Mouse (Mus musculus): ENCODE measurements at regions not wholly inside any gene's neighbourhood (a gene's known extent, or its start where the extent isn't known, plus 50 kb on each side); places are given as distances from the start of the nearest gene placed in this dataset.

GRCm38 (mm10) chr10:38147421-38147820 lies 674.2 kb downstream of the Rfpl4b start:
- DNase-seq = no peak

GRCm38 (mm10) chr10:38139196-38139595 lies 682.4 kb downstream of the Rfpl4b start:
- DNase-seq = no peak

DNA sequence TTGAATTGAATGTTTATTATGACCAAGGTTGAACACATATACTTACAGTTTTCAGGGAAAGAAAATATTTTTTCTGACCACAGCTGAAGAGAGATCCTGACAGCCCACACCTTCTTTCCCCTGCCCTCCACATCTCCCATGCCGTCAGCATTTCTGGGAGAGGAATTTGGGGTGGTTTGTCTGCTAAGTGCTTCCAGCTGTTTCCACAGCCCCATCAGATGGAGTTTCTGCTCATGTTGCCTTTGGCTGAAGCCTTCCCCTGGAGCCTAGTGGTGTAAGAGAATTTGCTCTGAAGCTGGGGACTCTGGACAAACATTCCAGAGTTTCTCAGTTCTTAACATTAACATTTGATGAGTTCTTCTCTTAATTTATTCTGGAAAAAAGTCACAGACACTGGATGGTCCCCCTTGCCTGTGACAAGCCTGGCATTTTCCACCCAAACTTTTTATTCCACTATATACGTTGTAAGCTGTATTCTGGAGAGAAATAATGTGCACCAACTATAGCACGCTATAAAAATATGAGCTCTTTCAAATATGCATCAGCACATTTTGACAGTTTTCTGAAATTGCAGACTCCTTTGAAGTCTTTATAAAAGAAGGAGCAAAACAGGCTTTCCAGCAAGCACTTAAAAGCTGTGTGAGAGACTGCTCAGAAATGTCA lies 699.5 kb downstream of the Rfpl4b start:
- no peak for DNase-seq

GRCm38 (mm10) chr10:38118601-38119000 lies 703.0 kb downstream of the Rfpl4b start:
- no peak for DNase-seq

- DNase-seq = no peak
Measured at GRCm38 (mm10) chr10:38116516-38116915, 705.1 kb downstream of the Rfpl4b start.

GRCm38 (mm10) chr10:38114194-38114593 lies 707.4 kb downstream of the Rfpl4b start:
- no peak for DNase-seq

- DNase-seq = no peak
Measured at GRCm38 (mm10) chr10:38108591-38108990, 713.0 kb downstream of the Rfpl4b start.

DNA sequence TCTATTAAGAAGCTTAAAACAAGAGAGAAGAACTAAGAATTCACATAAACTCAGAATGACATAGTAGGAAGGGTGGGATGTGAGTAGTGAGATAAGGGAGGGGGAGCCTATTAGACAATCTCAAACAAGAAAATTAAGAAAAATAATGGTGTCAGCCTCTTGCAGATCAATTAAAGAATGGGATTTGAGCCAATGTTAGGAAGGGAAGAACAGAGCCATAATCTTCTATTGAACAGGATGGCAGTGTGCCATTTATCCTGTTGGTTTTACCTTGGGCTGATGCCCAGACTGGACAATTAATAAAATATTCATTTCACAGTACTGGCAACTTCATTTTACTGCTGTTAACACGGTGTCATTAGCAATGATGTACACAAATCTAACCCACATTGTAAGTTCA lies 718.0 kb downstream of the Rfpl4b start:
- no peak for DNase-seq

DNA sequence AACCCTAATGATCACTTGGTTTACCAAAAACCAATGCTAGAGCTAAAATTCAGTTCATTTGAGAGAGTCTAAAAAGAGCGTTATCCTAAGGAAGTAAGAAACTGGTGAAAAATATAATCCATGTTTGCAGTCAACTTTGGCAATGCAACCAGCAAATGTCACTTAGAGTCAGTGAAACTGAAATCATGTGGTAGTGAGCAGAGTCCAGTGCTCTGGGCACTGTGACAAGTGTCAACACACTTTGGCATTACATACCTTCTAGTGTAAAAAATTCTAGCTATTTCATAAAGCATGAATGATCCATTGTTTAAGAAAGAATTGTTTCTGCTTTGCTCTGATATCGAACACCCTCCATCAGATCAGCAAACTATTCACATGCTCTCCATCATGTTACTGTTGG lies 743.1 kb downstream of the Rfpl4b start:
- DNase-seq = no peak

DNA sequence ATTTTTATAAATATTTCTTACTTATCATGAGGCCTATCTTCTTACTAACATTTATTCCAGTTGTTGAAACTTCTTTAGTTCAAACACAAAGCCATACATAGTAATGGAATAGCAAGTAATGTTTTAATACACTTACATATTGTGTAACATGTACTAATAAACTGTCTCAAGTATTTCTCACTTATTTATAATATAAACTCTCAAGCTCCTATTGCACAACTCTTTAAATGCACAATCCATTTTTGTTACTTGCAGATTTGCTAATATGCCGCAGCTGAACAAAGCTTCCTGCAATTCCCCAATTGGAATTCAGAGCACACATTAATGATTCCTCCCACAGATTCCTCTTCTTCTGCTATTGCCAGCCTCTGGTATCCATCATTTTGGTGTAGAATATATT lies 749.2 kb downstream of the Rfpl4b start:
- DNase-seq = no peak

- no peak for DNase-seq
Measured at GRCm38 (mm10) chr10:38059050-38059449, 762.5 kb downstream of the Rfpl4b start.

GRCm38 (mm10) chr10:38010452-38010851 lies 811.1 kb downstream of the Rfpl4b start:
- no peak for DNase-seq

DNA sequence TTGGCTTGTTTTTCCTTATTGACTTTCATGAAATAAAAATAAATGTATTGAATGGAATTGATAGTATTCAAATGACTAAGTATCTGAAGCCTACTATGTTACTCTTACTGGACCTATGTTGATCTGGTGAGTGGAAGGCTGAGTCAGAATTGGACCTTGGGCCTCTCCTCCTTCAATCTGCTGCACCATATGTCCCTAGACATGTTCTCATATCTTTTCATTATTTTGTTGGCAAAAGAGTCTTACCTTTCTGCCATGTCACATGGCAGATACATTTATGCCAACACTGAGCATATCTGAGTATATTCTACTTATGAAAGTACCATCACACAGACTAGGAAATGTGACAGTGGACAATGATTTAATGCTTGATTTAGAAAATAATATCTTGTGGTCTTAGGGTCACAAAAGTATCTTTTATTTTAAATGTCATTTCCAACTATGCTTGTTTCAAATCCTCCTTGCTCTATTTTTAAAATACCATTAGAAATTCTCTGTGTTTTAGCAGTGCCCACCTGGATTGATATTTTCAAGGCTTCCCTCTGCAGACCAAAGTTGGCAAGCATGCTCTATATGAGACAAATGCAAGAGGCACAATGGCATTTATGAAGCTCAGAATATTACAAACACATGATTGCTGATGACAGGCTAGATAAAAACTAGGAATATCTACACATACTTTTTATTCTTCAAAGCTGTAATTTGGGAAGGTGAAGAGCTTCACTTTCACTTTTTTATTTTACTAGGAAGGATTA lies 825.7 kb downstream of the Rfpl4b start:
- no peak for DNase-seq

DNA sequence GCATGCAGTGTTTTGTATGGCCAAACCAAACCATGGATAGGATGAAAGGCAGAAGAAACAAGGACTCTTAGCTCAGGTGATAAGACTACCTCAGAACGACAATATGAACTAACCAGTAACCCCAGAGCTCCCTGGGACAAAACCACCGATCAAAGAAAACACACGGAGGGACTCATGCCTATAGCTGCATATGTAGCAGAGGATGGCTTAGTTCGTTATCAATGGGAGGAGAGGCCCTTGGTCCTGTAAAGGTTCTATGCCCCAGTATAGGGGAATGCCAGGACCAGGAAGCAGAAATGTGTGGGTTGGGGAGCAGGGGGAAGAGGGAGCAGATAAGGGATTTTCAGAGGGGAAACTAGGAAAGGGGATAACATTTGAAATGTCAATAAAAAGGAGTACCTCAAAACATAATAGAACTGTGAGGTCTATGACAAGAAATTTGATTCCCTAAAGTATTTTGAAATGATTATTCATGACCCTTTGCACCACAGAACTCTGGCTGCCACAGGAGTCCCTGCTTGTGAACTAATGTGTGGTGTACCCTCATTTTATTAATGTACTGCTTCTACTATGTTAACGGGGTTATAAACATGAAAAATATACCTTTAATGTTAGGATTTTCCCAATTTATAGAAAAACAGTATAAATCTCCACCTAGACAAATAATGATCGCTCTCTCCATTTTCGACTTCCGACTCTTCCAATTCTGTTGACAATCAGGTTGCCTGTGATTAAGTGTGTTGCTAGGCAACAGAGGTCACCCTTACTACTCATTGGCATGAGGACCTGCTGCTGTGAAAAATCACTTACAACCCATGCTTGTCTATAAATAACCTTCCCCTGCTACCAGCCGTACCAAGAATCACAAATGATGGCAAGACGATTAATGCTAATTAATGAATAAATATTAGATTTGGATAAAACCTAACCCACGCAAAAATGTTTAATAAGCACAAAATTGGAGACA lies 833.0 kb downstream of the Rfpl4b start:
- no peak for DNase-seq

DNA sequence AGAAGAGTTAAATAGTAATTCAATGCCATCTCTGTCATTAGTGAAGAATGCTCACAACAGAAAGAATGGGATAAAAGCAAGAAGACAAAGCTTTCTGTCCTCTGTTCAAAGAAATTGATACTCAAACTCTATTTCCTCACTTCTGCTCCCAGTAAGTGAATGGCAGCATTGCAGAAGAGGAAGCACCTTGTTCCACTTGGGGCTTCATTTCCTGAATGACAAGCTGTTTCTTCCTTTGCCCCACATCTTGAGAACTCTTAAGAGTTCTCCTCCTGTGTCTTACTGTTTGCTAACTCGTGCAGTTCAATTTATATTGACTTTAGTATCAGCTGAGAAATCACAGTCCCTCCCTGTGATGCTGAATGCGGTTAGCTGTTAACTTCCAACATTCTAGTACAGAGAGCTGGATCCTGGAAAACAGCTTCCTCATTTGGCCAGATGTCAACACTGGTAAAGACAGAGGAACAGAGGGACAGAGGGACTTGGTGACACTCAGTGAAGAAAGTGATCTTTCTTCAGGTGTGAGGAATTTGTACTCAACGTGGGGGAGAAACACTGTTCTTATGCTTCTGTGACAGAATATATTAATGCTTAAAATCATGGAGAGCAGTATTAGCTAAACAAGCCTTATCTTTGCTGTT lies 840.3 kb upstream of the Marcks start:
- DNase-seq = no peak

DNA sequence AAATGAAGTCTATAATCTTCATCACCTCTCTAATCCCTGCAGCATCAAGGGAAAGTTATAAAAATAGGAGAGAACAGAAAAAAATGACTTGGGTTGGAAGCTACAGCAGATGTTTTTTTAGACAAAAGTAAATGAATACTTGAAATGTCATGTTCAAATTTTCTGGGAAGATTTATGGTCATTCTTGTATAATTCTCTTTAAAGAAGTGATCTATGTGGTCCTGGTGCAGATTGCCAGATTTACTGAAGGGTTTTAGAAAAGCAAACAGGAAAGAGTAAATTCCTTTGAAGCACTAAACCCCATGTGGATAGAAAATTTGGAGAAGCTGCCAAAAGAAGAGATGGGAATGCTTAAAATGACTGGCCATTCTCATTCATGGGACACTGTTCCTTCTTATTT lies 821.3 kb upstream of the Marcks start:
- DNase-seq = no peak

DNA sequence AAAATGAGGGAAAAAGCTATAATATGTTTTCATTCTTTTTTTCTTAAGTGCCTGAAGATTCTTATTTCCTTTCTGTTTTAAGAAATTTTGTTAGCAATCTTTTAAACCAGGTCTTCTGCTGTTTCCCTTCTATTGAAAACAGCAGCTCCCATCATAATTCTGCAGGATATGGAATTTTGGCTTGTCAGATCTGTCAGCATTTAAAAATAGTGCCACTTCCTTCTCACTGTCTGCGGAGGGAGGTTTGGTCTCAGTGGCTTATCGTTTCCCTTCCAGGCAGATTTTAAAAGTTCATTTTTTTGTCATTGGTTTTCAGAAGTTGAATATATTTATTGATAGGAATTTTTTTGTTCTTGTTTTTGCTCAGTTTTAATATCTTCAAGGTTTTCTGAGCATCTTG lies 776.1 kb upstream of the Marcks start:
- DNase-seq = no peak

- no peak for DNase-seq
Measured at GRCm38 (mm10) chr10:37911669-37912068, 772.9 kb upstream of the Marcks start.

- no peak for DNase-seq
Measured at GRCm38 (mm10) chr10:37908276-37908675, 769.6 kb upstream of the Marcks start.

DNA sequence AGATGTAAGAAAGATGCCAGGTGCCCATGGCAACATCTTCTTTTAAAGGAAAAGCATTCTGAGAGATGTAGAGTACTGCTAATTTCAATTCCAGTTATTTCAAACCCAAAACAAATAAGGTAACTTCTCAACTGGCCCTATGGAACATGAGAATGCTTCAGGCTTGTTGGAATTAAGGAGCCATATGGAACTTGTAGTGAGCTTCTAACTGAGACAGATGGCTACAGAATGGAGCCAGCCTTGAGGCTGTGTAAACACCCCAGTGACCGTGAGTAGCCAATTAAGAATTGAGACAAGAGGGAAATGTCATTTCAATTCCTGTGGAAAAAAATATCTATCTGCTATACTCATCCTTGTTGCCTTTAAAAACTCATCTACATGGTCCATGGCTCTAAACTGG lies 769.0 kb upstream of the Marcks start:
- no peak for DNase-seq

DNA sequence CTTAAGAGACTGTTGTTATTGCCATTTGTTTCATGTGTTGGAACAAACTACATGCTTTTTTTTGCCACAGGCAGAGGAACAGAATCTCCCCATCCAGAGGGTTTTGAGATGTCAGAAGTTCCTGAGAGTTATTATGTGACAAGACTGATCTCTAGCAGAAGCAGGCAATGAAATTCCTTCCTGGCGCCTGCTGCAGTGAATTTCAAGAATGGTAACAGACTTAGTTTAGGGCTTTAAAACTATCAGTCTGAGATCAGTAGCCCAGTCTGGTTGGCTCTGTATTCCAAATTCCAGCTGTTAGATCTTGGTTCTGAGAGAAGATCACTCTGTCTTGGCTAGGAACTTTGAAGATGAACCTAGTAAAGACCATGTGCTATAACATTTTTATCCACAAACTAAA lies 749.2 kb upstream of the Marcks start:
- no peak for DNase-seq

GRCm38 (mm10) chr10:37880841-37881240 lies 742.1 kb upstream of the Marcks start:
- no peak for DNase-seq

- no peak for DNase-seq
Measured at GRCm38 (mm10) chr10:37873925-37874324, 735.2 kb upstream of the Marcks start.

Data from right cerebral cortex, postnatal 4 days (tissue).